Mouse (Mus musculus): ENCODE results near the gene Cops7b. TPM values are rescaled to one million over a fixed set of nuclear protein-coding genes. Genes with fewer than 3 reads are reported as not detected.
"Not testable (repeated sequence)": the region's sequence is repeated elsewhere in the genome, so short reads cannot be mapped to it uniquely, and the experiment has no call there.

Cops7b gene
- 29.8 and 30.9 TPM in 2 replicates for polyA plus RNA-seq (2012; rRNA removed)

GRCm38 (mm10) chr1:86582451-86583096, at the start of gene Cops7b, which contains the start of gene Pde6d:
Cops7b (plus strand) TSS chr1:86582904.
Pde6d (minus strand) TSS chr1:86582629.
- WGBS, result under 1% methylated on average over 26 of the region's 26 CpGs
- Histone ChIP-seq H3K27ac (ENCODE audit: insufficient read depth, low read length) (peak within 1 kb of the TSS; percentile 70), H3K4me1 (ENCODE audit: control insufficient read depth, insufficient read depth, low read length) (no peaks in the 10 kb centered on the region; the same call in 1 of the 2 replicates), H3K27me3 (ENCODE audit: control insufficient read depth, insufficient read depth, low read length) (no peaks in the 10 kb centered on the region), H3K4me3 (replicated peaks; ENCODE audit: insufficient read depth, low read depth, low read length) (peak within 1 kb of the TSS; percentile 83)
- TF ChIP-seq CTCF (IDR thresholded peaks at IDR 0.05; ENCODE audit: borderline replicate concordance, insufficient read depth, low read depth, low read length), result no peak
- peak; percentile 67; the same call in 1 of the 2 replicates for TF ChIP-seq POLR2A (IDR thresholded peaks at IDR 0.05; ENCODE audit: borderline replicate concordance, insufficient read depth, low read length)
- DNase-seq, result peak; percentile 98 to 99

GRCm38 (mm10) chr1:86533411-86534130, 49.1 kb upstream of the Cops7b start:
- no peak for TF ChIP-seq POLR2A (IDR thresholded peaks at IDR 0.05; ENCODE audit: borderline replicate concordance, insufficient read depth, low read length)
- 0 out of 2 replicates have a peak, but pooled peaks have one; percentile 9 for TF ChIP-seq CTCF (IDR thresholded peaks at IDR 0.05; ENCODE audit: borderline replicate concordance, insufficient read depth, low read depth, low read length)
- no peak for DNase-seq
- H3K27ac ChIP-seq (ENCODE audit: insufficient read depth, low read length), result no peak overlapping the region
- WGBS, result 63% methylated on average over 6 of the region's 6 CpGs
- no peaks in the 10 kb centered on the region for H3K27me3 ChIP-seq (ENCODE audit: control insufficient read depth, insufficient read depth, low read length)
- H3K4me3 ChIP-seq (replicated peaks; ENCODE audit: insufficient read depth, low read depth, low read length), result no peak overlapping the region
- H3K4me1 ChIP-seq (ENCODE audit: control insufficient read depth, insufficient read depth, low read length), result peaks cover 10% of the 10 kb centered on the region; the same call in 1 of the 2 replicates

DNA sequence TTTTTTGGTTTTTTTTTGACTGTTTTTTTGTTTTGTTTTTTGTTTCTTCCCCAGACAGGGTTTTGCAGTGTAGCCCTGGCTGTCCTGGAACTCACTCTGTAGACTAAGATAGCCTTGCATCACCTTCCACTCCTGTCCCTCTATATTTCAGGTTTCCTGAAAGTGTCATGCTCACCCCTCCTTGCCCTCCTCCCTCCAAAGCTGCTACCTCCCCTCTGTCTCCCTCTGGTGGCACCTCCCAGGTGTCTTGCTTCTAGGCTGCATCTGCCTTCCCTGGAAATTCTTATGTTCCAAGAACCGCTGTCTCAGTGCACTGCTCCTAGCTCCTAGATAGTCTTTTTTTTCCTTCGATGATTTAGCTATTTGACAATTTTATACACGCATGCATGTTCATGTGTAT, 44.3 kb upstream of the Cops7b start:
- no peaks in the 10 kb centered on the region for H3K4me1 ChIP-seq (ENCODE audit: control insufficient read depth, insufficient read depth, low read length)
- H3K4me3 ChIP-seq (replicated peaks; ENCODE audit: insufficient read depth, low read depth, low read length), result no peak overlapping the region
- DNase-seq, result peak in 1 of 2 experiments; percentile 15
- TF ChIP-seq POLR2A (IDR thresholded peaks at IDR 0.05; ENCODE audit: borderline replicate concordance, insufficient read depth, low read length) (no peak), CTCF (IDR thresholded peaks at IDR 0.05; ENCODE audit: borderline replicate concordance, insufficient read depth, low read depth, low read length) (peak; percentile 18; the same call in 1 of the 2 replicates)
- no peaks in the 10 kb centered on the region for H3K27me3 ChIP-seq (ENCODE audit: control insufficient read depth, insufficient read depth, low read length)
- no peak overlapping the region for H3K27ac ChIP-seq (ENCODE audit: insufficient read depth, low read length)
- 73% methylated on average over 3 of the region's 3 CpGs for WGBS

- H3K4me3 ChIP-seq (replicated peaks; ENCODE audit: insufficient read depth, low read depth, low read length); H3K27me3 ChIP-seq (ENCODE audit: control insufficient read depth, insufficient read depth, low read length); DNase-seq; H3K27ac ChIP-seq (ENCODE audit: insufficient read depth, low read length); H3K4me1 ChIP-seq (ENCODE audit: control insufficient read depth, insufficient read depth, low read length): not testable (repeated sequence)
- WGBS, result 92% methylated on average over 12 of the region's 12 CpGs
These were observed 43.1 kb upstream of the Cops7b start for GRCm38 (mm10) chr1:86539583-86539982.

DNA sequence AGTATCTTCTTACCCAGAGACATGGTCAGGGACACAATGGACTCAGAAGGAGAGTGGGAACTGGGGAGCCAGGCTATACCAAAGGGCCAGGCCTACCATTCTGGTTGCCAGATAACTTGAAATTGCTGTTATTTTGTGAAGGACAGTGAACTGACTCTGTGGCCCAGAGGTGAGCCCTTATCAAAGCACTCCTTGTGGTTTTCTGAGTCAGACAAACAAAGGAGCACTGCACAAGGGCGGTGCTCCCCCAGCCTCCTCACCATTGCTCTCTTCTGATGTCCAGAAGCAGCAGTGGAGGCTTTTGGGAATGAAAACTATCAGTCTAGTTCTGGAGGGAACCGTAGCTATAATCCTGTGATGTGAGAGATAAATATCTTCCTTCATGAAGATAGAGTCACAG, 40.1 kb upstream of the Cops7b start:
- DNase-seq, result no peak
- Histone ChIP-seq H3K4me1 (ENCODE audit: control insufficient read depth, insufficient read depth, low read length) (no peaks in the 10 kb centered on the region), H3K4me3 (replicated peaks; ENCODE audit: insufficient read depth, low read depth, low read length) (no peak overlapping the region), H3K27me3 (ENCODE audit: control insufficient read depth, insufficient read depth, low read length) (no peaks in the 10 kb centered on the region), H3K27ac (ENCODE audit: insufficient read depth, low read length) (no peak overlapping the region)
- WGBS, result 90% methylated on average over 2 of the region's 2 CpGs
- TF ChIP-seq POLR2A (IDR thresholded peaks at IDR 0.05; ENCODE audit: borderline replicate concordance, insufficient read depth, low read length), result no peak
- TF ChIP-seq CTCF (IDR thresholded peaks at IDR 0.05; ENCODE audit: borderline replicate concordance, insufficient read depth, low read depth, low read length), result no peak

DNA sequence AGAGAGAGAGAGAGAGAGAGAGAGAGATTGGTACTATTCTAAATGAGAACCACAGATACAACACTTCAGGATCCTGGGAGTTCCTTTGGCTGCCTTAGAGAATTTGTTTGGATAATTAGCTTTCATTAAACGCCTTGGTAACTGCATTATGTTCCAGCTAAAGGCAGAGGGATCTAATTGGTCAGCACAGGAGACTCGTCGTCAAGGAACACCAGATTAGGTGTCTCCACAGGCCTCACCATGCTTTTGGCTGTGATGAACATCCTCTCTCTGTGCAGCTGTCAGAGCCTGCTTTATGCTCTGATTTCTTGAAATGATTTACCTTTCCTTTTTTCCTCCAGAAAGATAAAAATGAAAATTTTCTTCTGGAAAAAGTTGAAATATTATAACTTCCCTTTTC, 35.9 kb upstream of the Cops7b start:
- Histone ChIP-seq H3K4me3 (replicated peaks; ENCODE audit: insufficient read depth, low read depth, low read length) (no peak overlapping the region), H3K4me1 (ENCODE audit: control insufficient read depth, insufficient read depth, low read length) (no peaks in the 10 kb centered on the region), H3K27ac (ENCODE audit: insufficient read depth, low read length) (no peak overlapping the region), H3K27me3 (ENCODE audit: control insufficient read depth, insufficient read depth, low read length) (no peaks in the 10 kb centered on the region)
- 29% methylated on average over 3 of the region's 3 CpGs for WGBS
- no peak for TF ChIP-seq CTCF (IDR thresholded peaks at IDR 0.05; ENCODE audit: borderline replicate concordance, insufficient read depth, low read depth, low read length)
- TF ChIP-seq POLR2A (IDR thresholded peaks at IDR 0.05; ENCODE audit: borderline replicate concordance, insufficient read depth, low read length), result no peak
- no peak for DNase-seq

GRCm38 (mm10) chr1:86551299-86551698, 31.4 kb upstream of the Cops7b start:
- no peaks in the 10 kb centered on the region for H3K4me1 ChIP-seq (ENCODE audit: control insufficient read depth, insufficient read depth, low read length)
- 82% methylated on average over 4 of the region's 4 CpGs for WGBS
- no peak overlapping the region for H3K4me3 ChIP-seq (replicated peaks; ENCODE audit: insufficient read depth, low read depth, low read length)
- TF ChIP-seq CTCF (IDR thresholded peaks at IDR 0.05; ENCODE audit: borderline replicate concordance, insufficient read depth, low read depth, low read length) (no peak), POLR2A (IDR thresholded peaks at IDR 0.05; ENCODE audit: borderline replicate concordance, insufficient read depth, low read length) (no peak)
- DNase-seq, result no peak
- no peaks in the 10 kb centered on the region for H3K27me3 ChIP-seq (ENCODE audit: control insufficient read depth, insufficient read depth, low read length)
- H3K27ac ChIP-seq (ENCODE audit: insufficient read depth, low read length), result no peak overlapping the region

DNA sequence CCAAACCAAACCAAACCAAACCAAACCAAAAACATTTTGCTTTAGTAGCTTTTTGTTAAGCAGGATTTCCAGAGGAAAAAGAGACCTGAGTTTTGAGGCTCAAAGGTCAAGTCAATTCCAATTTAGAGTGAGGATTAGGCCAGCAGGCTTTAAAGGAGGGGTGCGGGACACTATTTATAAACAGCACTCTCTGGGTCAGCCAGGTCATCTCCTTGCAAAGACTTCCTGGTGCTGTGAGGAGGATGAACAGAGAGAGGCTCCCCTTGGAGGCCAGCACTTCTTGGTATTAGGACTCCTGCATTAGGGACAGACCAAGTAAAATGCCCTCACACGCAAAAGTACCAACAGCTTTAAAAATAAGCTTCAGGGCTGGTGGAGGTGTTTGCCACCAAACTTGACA, 30.8 kb upstream of the Cops7b start:
- no peak for TF ChIP-seq CTCF (IDR thresholded peaks at IDR 0.05; ENCODE audit: borderline replicate concordance, insufficient read depth, low read depth, low read length)
- TF ChIP-seq POLR2A (IDR thresholded peaks at IDR 0.05; ENCODE audit: borderline replicate concordance, insufficient read depth, low read length), result no peak
- WGBS, result 80% methylated on average over 2 of the region's 2 CpGs
- Histone ChIP-seq H3K27me3 (ENCODE audit: control insufficient read depth, insufficient read depth, low read length) (no peaks in the 10 kb centered on the region), H3K4me1 (ENCODE audit: control insufficient read depth, insufficient read depth, low read length) (no peaks in the 10 kb centered on the region), H3K4me3 (replicated peaks; ENCODE audit: insufficient read depth, low read depth, low read length) (no peak overlapping the region), H3K27ac (ENCODE audit: insufficient read depth, low read length) (no peak overlapping the region)
- DNase-seq, result no peak
